Mouse (Mus musculus) embryonic facial prominence, embryonic 14.5 days (tissue): ENCODE data around the gene Olfr1047. TPM values are rescaled to one million over a fixed set of nuclear protein-coding genes. Genes with fewer than 3 reads are reported as not detected.
"Not testable (repeated sequence)": the region's sequence is repeated elsewhere in the genome, so short reads cannot be mapped to it uniquely, and the experiment has no call there.

Experiments
- ATAC-seq: fragments of 200-750 bp; cut with Nextera tagmentation; 2 replicates; pipeline ENCODE4 v1.8.0; 2017; ENCODE audit warnings: low read depth, moderate number of reproducible peaks, moderate TSS enrichment
- DNase-seq: peaks from one replicate; pipeline ENCODE4 v3.0.0-alpha.2; 2015; ENCODE audit warnings: low spot score
- H3K27ac ChIP-seq: fragments of 300-500 bp; sonication (generic); replicated peaks from 2 replicates; pipeline ENCODE4 v1.5.1; 2014; ENCODE audit warnings: low read depth, mild to moderate bottlenecking, low read length, moderate library complexity
- H3K27me3 ChIP-seq: fragments of 300-500 bp; sonication (generic); replicated peaks from 2 replicates; pipeline ENCODE4 v1.6.1; 2014; ENCODE audit warnings: low read length; ENCODE audit not compliant: control insufficient read depth, insufficient read depth
- H3K36me3 ChIP-seq: fragments of 300-500 bp; sonication (generic); 2 replicates; pipeline ENCODE4 v1.6.1; 2014; ENCODE audit warnings: low read length, mixed read lengths; ENCODE audit not compliant: control insufficient read depth, insufficient read depth
- H3K4me1 ChIP-seq: fragments of 300-500 bp; sonication (generic); 2 replicates; pipeline ENCODE4 v1.6.1; 2014; ENCODE audit warnings: antibody characterized with exemption, low read length; ENCODE audit not compliant: control insufficient read depth, insufficient read depth
- H3K4me2 ChIP-seq: fragments of 300-500 bp; sonication (generic); 2 replicates; pipeline ENCODE4 v1.6.1; 2014; ENCODE audit warnings: low read depth, mild to moderate bottlenecking, low read length, moderate library complexity, mixed read lengths
- H3K4me3 ChIP-seq: fragments of 300-500 bp; sonication (generic); 2 replicates; pipeline ENCODE4 v1.5.1; 2014; ENCODE audit warnings: low read depth, mild to moderate bottlenecking, low read length
- H3K9ac ChIP-seq: fragments of 300-500 bp; sonication (generic); 2 replicates; pipeline ENCODE4 v1.6.1; 2014; ENCODE audit warnings: low read depth, mild to moderate bottlenecking, low read length, moderate library complexity, mixed read lengths
- H3K9me3 ChIP-seq: fragments of 300-500 bp; sonication (generic); 2 replicates; pipeline ENCODE4 v1.6.1; 2016; ENCODE audit warnings: low read length; ENCODE audit not compliant: control insufficient read depth
- WGBS: fragments of 180-500 bp; shearing (Covaris S2); extraction: QIAGEN DNeasy Blood & Tissue Kit; methylation state at CpG from one replicate; pipeline ENCODE4 v1.1.7; 2014; 5-methylcytosine and 5-hydroxymethylcytosine counted together
- polyA plus RNA-seq: library from polyadenylated mRNA; unstranded; fragments of >200 nt; fragmentation: Nextera tagmentation; extraction: Ambion mirVana; gene quantifications from 2 replicates; pipeline ENCODE4 v1.2.1, GENCODE M21; 2014

Olfr1047 gene
- polyA plus RNA-seq: not detected in 2 replicates

GRCm38 (mm10) chr2:86231301-86231700 lies at the start of gene Olfr1047:
Olfr1047 (minus strand) TSS chr2:86231401.
- H3K9ac ChIP-seq: no peak within 1 kb of the TSS
- H3K4me3 ChIP-seq: no peak within 1 kb of the TSS
- H3K4me2 ChIP-seq: no peak within 1 kb of the TSS
- 94% methylated on average over 1 of the region's 1 CpGs for WGBS
- H3K4me1 ChIP-seq: no peaks in the 10 kb centered on the region
- H3K36me3 ChIP-seq: no peaks in the 10 kb centered on the region
- H3K9me3 ChIP-seq: no peaks in the 10 kb centered on the region
- DNase-seq (no peak), ATAC-seq (no peak)
- no peaks in the 10 kb centered on the region for H3K27me3 ChIP-seq
- H3K27ac ChIP-seq: no peak within 1 kb of the TSS

DNA sequence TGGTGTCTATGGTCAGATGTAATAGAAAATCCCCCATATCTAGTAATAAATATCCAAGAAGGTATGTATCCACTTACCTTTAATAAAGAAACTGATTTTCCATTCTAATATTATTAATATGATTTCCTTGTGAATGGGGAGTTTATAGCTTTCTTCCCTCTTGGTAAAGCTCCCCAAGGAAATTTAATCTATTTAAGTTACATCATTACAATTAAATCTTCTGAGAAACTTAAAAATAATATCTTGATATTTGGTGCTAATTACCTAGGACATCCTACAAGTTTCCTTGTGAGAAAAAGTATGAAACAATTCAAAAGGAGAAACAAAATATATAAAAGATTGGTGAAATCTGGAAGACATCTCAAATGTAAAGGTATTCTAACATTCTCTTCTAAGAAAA lies 47.8 kb upstream of the Olfr1047 start, which contains the start of gene Olfr1051:
Olfr1051 (minus strand) TSS at position 101 of the 400 bp plus-strand sequence.
- not testable (repeated sequence) for H3K4me3 ChIP-seq, H3K9ac ChIP-seq, H3K9me3 ChIP-seq, DNase-seq, H3K27me3 ChIP-seq, H3K27ac ChIP-seq, H3K36me3 ChIP-seq, ATAC-seq, H3K4me2 ChIP-seq, H3K4me1 ChIP-seq

GRCm38 (mm10) chr2:86258228-86258627 lies 27.0 kb upstream of the Olfr1047 start, which contains the start of gene Olfr1049:
Olfr1049 (minus strand) TSS chr2:86258328.
- H3K4me1 ChIP-seq, H3K36me3 ChIP-seq, H3K4me3 ChIP-seq, H3K9me3 ChIP-seq, ATAC-seq, H3K9ac ChIP-seq, H3K27ac ChIP-seq, H3K27me3 ChIP-seq, DNase-seq, H3K4me2 ChIP-seq: not testable (repeated sequence)

DNA sequence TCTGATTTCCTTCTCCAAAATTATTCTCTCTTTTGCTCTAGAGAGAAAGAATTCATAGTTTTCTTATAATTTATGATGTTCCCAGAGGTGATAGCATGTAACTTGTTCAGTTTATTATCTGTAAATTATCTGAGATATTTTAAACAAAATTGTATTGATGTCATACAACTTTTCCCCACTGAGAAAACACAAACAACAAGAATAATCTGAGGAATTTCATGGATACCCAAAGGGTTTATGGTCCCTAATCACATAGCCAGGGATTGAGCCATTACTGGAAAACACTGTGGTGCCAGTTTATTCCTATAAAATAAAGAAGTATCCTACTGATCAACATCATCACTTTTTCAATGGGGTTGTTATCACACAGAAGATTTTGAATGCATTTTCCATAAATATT lies 9.0 kb upstream of the Olfr1047 start, which contains the start of gene Olfr1048:
Olfr1048 (minus strand) TSS at position 101 of the 400 bp plus-strand sequence.
- Histone ChIP-seq H3K9me3 (no peaks in the 10 kb centered on the region), H3K27ac (no peak within 1 kb of the TSS), H3K4me1 (no peaks in the 10 kb centered on the region), H3K4me3 (no peak within 1 kb of the TSS), H3K27me3 (no peaks in the 10 kb centered on the region), H3K9ac (no peak within 1 kb of the TSS), H3K36me3 (no peaks in the 10 kb centered on the region), H3K4me2 (no peak within 1 kb of the TSS)
- no peak for DNase-seq
- no peak for ATAC-seq

DNA sequence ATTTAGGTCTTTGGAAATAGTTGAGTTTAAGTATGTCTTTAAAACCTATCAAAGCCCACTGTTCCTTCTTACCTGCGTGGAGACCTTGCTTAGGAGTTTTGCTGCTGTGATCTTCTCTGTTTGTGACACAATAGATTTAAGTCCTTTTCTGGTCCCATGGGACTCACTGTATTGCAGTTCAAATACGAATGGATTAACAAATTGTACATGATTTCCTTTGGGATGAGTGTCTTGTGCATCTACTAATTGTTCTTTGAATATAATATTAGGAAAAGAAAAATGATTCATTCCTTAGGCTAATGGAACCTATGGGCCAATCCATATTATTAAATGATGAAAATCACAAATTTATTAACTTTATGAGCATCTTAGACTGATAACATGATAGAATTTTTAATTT lies 12.0 kb downstream of the Olfr1047 start, which contains the start of gene Olfr1046:
Olfr1046 (minus strand) TSS at position 101 of the 400 bp plus-strand sequence.
- ATAC-seq: no peak
- H3K4me1 ChIP-seq: no peaks in the 10 kb centered on the region
- no peak for DNase-seq
- H3K9ac ChIP-seq: no peak within 1 kb of the TSS
- no peaks in the 10 kb centered on the region for H3K27me3 ChIP-seq
- no peaks in the 10 kb centered on the region for H3K36me3 ChIP-seq
- H3K9me3 ChIP-seq: no peaks in the 10 kb centered on the region
- WGBS: 63% methylated on average over 2 of the region's 2 CpGs
- no peak within 1 kb of the TSS for H3K27ac ChIP-seq
- H3K4me3 ChIP-seq: no peak within 1 kb of the TSS
- H3K4me2 ChIP-seq: no peak within 1 kb of the TSS

GRCm38 (mm10) chr2:86202909-86203308 lies 28.3 kb downstream of the Olfr1047 start, which contains the start of gene Olfr1045:
Olfr1045 (minus strand) TSS chr2:86203009.
- no peak for ATAC-seq
- no peak within 1 kb of the TSS for H3K27ac ChIP-seq
- H3K4me2 ChIP-seq: no peak within 1 kb of the TSS

DNA sequence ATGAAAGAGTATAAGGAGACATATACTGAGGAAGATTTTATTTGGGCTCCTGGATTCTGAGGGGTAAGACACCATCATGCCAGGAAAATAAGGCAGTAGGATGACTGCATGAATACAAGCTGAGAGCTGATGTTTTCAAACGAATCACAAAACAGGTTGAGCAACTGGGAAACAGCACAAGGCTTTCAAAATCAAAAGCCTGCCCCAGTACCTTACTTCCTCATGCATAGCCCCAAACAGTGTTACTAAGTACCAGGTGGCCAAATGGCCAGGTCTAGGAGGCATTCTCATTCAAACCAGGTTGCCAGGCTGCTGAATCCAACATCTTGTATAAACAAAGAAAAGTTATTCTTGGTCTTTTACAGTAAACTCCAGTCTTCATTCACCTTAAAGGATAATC lies 35.3 kb downstream of the Olfr1047 start:
- Histone ChIP-seq H3K9me3 (no peaks in the 10 kb centered on the region), H3K4me2 (no peak overlapping the region), H3K4me3 (no peak overlapping the region), H3K36me3 (no peaks in the 10 kb centered on the region), H3K27ac (no peak overlapping the region), H3K27me3 (no peaks in the 10 kb centered on the region), H3K4me1 (no peaks in the 10 kb centered on the region), H3K9ac (no peak overlapping the region)
- DNase-seq (no peak), ATAC-seq (no peak)
- WGBS: 24% methylated on average over 1 of the region's 1 CpGs

More at GRCm38 (mm10) chr2:86202909-86203308, 28.3 kb downstream of the Olfr1047 start, which contains the start of gene Olfr1045:
- no peaks in the 10 kb centered on the region for H3K4me1 ChIP-seq
- H3K9ac ChIP-seq: no peak within 1 kb of the TSS
- no peak within 1 kb of the TSS for H3K4me3 ChIP-seq
- H3K9me3 ChIP-seq: no peaks in the 10 kb centered on the region
- no peaks in the 10 kb centered on the region for H3K36me3 ChIP-seq
- H3K27me3 ChIP-seq: no peaks in the 10 kb centered on the region
- no peak for DNase-seq

GRCm38 (mm10) chr2:86185583-86185982 lies 45.6 kb downstream of the Olfr1047 start, which contains the start of gene Olfr52:
Olfr52 (minus strand) TSS chr2:86185683.
- Histone ChIP-seq H3K36me3 (no peaks in the 10 kb centered on the region), H3K9me3 (no peaks in the 10 kb centered on the region), H3K27me3 (no peaks in the 10 kb centered on the region), H3K4me2 (no peak within 1 kb of the TSS), H3K4me3 (no peak within 1 kb of the TSS), H3K4me1 (no peaks in the 10 kb centered on the region), H3K27ac (no peak within 1 kb of the TSS), H3K9ac (no peak within 1 kb of the TSS)
- DNase-seq (no peak), ATAC-seq (no peak)

- no peak for ATAC-seq
- H3K9ac ChIP-seq: no peak overlapping the region
- no peaks in the 10 kb centered on the region for H3K9me3 ChIP-seq
- H3K27ac ChIP-seq: no peak overlapping the region
- H3K4me3 ChIP-seq: no peak overlapping the region
- H3K27me3 ChIP-seq: no peaks in the 10 kb centered on the region
- 75% methylated on average over 3 of the region's 3 CpGs for WGBS
- H3K4me1 ChIP-seq: no peaks in the 10 kb centered on the region
- no peak overlapping the region for H3K4me2 ChIP-seq
- DNase-seq: no peak
- H3K36me3 ChIP-seq: no peaks in the 10 kb centered on the region
Measured at GRCm38 (mm10) chr2:86179950-86180349, 51.3 kb downstream of the Olfr1047 start.
